Mouse (Mus musculus) common myeloid progenitor, adult 5-6 weeks (primary cell): ENCODE measurements around the gene Fcf1. TPM values are rescaled to one million over a fixed set of nuclear protein-coding genes. Genes with fewer than 3 reads are reported as not detected.

Experiments used
- ATAC-seq: replicated peaks from 2 replicates; pipeline ENCODE4 v1.8.0; 2016; ENCODE audit warnings: low read depth, mild to moderate bottlenecking, moderate TSS enrichment, inconsistent platforms; ENCODE audit not compliant: poor library complexity, severe bottlenecking
- total RNA-seq: library from RNA; stranded (forward); fragments of 200-1000, 187-1606 nt; gene quantifications from 2 replicates; pipeline ENCODE4 v1.2.3, GENCODE M21; 2017

Fcf1 gene
- total RNA-seq, 1 experiment from 2014 or later = 151 TPM

DNA sequence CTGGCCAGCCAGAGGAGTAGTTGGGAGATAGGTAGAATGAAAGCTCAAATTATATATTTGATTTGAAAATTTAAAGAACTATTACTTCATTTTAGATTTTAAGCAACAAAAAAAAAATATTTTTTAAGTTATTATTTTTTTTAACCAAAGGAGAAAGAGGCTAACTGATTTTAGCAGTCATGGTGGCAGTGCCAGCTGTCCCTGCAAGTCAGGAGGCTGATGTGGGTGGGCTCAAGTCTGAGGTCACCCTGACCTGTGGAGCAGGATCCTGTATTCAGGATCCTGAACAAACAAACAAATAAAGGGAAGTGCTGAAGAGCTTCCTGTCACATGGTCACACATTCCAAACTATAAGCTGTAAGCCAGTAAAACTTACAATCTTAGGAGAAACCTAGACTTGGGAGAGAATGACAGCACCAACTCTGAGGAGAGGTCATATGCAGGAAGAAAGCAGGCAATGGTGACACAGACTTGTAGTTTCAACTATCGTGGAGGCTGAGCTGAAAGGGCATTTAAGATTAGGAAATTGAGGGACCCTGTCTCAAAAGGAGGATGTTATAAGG, 11.8 kb upstream of the Fcf1 start:
- ATAC-seq = no peak

DNA sequence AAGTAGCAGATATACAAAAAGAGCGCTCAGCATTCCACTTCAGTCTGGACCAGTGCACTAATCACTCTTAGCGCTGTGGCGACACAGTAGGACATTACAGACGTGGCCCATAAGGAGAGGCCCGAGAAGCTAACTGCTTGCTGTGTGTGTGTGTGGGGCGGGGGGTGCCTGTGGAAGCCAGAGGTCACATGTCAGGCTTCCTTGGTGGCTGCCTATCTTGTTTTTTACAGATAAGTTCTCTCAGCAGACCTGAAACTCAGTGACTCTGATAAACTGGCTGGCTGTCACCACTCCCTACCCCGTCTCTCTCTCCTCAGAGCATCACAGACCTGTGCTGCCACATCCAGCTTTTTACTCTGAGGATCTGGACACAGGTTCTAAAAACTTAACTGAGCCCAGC, 8.1 kb upstream of the Fcf1 start:
- peak; percentile 68 for ATAC-seq

DNA sequence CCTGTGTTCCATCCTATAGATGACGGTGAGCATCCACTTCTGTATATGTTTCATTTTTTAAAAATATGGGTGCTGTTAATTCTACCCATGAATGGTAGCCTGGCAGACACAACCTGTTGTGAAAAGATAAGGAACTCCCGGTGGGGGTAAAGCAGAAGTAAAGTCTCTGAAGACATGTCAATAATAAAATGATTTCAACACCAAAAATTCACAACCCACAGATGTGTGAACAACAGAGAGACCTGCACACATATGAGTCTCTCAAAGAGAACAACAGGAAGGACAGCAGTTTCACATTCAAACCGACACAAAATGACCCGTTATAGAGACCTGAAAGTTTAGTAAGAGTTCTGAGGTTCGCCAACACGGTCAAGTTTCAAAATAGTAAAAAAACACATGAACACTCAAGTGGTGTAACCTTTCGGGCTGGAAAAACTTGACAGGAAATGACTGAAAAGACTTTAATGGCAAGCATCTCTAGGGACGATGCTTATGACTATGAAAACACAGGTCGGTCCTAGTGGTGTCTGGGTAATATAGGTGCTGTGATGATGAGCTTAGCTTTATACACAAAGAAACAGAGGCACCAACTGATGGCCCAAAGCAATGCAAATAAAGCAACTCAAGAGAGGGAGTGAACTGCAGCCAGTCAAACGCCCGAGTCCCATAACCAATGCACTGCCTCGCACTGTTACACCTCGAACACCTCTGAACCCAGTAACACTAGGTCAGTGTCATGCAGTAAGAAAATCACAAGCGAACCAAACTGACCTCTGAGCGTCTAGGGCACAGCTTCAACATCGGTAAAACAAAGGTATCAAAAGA, 1.7 kb upstream of the Fcf1 start:
- peak; percentile 58 for ATAC-seq

DNA sequence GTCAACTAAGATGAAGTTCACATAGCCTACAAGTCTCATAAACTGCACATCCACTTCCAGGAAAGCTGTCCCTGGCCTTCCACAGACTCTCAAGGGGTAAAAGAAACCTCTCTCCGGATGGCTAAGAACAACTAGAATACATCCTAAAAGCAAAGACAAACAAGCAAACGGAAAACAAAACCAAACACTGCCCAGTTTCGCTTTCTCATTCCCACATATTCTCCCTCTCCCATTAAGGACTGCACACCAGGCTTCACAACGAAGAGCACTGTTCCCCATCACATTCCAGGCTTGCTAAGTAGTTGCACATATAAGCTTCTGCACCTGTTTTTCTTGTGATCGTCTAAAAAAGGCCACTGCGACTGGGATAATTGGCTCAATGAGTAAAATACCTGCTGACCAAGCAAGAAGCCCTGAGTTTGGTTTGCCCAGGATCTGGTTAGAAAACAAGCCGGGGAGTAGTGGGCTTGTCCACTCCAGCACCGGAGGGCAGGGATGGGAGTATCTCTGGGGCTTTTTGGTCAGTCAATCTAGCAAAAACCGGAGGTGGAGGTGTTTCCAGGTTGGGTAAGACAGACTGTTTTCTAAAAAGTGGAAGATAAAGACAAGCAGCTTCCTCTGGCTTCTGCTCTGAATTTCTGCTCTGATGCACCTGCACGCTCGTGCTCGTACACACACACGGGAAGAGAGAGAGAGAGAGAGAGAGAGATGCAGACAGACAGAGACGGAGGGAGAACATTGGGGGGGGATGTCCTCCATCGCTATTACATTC, 855 bp upstream of the Fcf1 start:
- no peak for ATAC-seq

DNA sequence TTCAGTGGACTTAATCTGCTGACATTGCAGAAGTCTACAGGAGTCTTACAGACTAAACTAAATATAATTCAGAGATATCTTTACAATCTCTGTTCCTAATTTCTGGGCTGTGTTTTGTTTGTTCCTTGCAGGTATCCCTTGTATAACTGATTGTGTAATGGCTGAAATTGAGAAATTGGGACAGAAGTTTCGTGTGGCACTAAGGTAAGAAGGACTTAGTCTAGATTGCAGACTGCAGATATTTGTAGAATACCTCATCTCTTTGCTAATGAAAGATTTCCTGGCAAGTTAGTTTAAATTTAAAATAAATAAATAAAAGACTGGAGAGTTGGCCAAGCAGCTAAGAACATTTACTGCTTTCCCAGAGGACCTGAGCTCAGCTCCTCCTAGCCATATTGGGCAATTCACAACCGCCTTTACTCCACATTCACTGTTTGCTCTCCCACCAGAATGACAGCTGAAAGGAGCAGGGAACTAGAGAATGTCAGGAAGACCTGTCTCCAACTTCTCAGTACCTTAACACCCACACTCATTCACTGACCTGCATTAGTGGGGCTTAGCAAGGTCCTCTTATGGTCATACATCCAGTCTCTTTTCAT, 8.7 kb downstream of the Fcf1 start:
- no peak for ATAC-seq

DNA sequence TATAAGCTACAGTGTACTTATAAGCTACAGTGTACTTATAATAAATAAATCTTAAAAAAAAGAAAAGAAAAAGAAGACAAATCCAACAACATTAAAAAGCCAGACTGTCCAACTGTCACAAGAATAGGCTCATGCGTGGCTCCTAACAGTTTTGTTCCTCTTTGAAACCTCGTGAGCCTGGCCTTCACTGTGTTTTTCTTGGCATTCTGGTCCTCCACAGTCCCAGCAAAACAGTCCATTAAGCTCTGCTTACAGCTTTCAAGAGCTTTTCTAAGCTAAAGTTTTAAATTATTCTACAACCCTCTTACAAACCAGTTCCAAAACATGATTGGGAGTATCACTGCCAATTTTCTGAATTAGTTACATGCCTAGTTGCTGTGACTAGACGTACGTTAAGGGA, 18.8 kb downstream of the Fcf1 start:
- no peak for ATAC-seq

DNA sequence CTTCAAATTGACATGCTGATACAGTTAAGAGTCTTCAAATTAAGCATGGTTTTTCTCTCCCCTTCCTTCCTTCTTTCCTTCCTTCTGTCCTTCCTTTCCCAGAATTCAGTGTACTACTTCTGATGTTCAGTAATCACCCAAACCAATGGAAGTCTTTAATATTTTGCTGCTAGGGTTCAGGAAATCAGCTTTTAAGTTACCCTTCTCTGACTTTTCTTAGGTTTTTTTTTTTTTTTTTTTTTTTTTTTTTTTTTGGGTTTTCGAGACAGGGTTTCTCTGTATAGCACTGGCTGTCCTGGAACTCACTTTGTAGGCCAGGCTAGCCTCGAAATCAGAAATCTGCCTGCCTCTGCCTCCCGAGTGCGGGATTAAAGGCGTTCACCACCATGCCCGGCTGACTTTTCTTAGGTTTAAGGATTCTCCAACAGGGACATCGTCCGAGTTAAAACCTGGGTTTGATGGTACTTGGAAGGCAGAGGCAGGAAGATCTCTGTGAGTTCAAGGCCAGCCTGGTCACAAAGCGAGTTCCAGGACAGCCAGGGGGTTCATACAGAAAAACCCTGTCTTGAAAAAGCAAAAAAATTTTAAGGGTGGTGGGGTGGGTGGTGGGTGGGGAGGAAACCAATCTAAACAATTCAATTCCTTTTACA, 24.5 kb downstream of the Fcf1 start:
- ATAC-seq = no peak

DNA sequence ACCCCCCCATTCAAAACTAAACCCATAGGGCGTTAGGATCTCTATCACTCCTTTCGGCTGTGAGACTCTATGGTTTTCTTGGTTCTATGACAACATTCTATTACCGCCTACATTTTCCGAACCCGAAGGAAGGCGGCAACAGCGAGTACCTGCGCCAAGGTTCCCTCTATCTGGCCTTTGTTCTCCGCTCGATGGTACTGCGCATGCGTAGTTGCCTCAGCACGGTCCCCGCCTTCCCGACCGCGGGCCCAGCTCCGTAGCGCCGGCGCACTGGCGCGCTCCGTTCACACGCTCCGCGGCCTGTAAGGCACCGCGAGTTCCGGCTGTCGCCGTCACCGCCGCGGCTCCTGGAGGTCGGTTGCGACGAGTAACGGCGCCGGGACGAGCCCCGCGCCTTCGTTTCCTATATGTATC, 25.4 kb downstream of the Fcf1 start, which contains the start of gene Ylpm1:
Gene Ylpm1 (plus strand): TSS at position 239 of the 414 bp plus-strand sequence.
- ATAC-seq = peak; percentile 98

DNA sequence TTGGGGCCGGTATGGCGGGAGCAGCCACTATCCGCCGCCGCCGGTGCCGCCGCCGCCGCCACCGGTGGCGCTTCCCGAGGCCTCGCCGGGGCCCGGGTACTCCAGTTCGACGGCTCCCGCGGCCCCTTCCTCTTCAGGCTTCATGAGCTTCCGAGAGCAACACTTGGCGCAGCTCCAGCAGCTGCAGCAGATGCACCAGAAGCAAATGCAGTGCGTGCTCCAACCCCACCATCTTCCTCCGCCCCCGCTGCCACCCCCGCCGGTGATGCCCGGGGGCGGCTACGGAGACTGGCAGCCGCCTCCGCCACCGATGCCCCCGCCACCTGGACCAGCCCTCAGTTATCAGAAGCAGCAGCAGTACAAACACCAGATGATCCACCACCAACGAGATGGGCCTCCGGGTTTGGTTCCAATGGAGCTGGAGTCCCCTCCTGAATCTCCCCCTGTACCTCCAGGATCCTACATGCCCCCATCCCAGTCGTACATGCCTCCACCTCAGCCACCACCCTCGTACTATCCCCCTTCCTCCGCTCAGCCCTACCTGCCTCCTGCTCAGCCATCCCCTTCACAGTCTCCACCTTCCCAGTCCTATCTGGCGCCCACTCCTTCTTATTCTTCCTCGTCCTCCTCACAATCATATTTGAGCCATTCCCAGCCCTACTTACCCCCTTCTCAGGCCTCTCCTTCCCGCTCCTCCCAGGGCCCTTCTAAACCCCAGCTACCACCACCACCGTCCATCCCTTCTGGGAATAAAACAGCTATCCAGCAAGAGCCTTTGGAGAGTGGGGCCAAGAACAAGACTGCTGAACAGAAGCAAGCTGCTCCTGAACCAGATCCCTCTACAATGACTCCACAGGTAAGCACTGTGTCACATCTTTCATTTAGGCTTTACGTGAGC, 26.1 kb downstream of the Fcf1 start:
- ATAC-seq = no peak; the same call in 1 of the 2 replicates

DNA sequence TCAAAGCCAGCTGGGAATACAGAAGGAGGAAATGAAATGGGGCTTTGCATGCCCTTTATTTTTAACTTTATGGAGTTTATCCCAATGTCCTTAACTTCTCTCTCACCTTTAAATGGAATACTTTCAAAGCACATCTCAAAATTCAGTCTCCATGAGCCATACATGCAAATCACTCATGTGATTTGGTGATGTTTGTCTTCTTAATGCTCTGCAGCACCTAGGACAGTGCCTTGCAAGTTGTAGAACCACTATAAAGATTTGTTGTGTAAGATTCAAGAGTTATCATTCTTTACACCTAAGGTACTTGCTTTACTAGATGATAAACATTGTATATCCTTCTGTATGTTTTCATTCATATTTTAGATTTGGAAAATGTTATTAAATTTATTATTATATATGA, 28.4 kb downstream of the Fcf1 start:
- no peak for ATAC-seq

DNA sequence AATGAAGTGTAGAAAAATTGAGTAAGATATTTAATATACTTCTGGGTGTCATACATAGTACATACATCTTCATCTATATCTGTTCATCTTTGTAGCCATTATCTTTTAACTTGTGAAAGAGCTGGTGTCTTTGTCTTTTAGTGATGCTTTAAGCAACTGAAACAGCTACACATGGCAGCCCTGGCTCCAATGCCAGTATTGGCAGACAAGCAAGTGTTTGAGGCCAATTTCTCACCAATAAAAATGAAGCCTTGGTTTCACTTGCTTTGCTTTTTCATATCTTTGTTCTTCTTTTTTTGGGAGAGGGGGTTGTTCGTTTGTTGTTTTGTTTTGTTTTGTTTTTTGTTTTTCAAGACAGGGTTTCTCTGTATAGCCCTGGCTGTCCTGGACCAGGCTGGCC, 35.5 kb downstream of the Fcf1 start:
- no peak for ATAC-seq

DNA sequence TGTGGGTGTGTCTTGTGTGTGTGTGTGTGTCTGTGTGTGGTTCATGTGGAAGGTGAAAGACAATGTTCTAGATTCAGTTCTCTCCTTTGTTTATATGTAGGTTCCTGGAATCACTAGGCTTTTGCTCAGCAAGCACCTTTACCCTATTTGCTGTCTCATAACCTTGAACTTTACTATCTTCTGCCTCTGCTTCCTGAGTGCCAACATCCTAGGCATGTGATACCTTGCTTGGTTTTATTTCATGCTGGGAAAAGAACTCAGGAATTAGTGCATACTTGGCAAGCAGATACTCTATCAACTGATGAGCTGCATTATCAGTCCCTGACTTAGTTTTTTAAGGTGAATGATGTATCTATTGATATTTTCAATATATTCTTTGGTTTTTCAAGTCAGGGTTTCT, 36.3 kb downstream of the Fcf1 start:
- no peak for ATAC-seq

DNA sequence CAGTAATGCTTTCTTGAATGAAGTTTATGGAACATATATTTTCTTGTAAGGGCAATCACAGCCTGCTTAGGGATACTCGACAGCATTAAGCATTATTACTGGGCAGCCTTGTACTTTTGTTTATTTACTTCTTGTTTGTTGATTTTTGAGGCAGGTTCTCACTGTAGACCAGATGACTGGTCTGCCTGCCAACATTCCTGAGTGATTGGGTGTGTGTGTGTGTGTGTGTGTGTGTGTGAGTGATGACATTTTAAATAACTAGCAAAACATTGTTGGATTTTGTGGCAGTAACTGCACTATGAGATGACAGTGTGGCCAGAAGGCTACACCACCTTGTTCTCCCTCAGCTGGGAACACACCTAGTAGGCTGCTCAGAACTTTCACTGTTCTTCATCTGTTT, 39.1 kb downstream of the Fcf1 start:
- no peak for ATAC-seq

DNA sequence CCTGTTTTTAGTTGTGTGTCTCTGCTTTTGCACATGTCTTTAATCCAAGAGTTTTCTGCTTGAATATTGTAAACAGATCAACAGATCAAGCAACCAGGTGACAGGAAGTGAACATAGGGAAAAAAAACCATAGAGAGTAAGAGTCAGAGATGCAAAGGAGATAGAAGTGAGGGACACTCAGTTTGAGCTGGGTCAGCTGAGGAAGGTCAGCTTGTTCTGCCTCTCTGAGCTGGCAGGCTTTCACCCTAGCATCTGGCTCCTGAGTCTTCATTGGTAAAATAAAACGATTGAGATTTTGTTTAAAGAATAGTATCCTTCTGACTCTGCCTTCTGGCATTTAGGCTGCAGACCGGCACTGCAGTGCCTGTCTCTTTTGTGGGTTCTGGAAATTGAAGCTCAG, 39.8 kb downstream of the Fcf1 start:
- no peak for ATAC-seq

DNA sequence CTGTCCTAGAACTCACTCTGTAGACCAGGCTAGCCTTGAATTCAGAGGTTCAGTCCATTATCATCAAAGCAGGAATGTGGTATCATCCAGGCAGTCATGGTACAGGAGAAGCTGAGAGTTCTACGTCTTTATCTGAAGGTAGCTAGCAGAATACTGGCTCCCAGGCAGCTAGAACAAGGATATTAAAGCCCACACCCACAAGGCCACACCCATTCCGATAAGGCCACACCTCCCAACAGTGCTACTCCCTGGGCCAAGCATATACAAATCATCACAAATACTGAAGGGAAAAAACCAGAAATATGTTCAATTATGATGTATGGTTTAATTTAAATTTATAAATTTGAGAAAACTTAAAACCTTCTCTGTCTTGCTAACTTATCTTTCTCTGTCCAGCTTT, 41.5 kb downstream of the Fcf1 start:
- ATAC-seq = no peak

DNA sequence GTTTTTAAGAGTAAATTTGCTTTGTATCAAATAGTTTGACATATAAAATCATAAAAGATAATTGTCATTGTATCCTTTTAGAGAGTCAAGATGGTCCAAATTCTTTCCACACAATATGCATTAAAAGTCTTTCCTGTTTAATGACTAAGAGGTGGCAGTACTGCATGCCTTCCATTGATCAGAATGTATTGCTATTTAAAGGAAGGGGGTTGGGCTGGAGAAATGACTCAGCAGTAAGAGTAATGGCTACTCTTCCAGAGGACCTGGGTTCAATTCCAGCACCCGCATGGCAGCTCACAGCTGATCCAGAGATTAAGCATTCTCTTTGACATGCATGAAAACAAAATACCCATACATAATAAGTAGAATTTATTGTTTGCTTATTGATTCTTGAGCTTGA, 51.4 kb downstream of the Fcf1 start:
- no peak for ATAC-seq

DNA sequence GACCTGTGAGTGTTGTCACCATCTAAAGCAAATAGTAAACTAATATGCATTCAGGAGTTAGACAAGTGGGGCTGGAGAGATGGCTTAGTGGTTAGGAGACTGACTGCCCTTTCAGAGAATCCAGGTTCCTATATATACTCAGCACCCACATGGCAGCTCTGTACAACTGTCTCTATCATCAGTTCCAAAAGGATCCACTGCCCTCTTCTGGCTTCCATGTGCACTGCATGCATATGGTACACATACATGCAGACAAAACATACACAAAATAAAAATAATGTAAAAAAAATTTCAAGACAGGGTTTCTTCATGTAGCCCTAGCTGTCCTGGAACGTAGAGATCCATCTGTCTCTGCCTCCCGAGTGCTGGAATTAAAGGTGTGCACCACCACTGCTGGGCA, 62.0 kb downstream of the Fcf1 start:
- ATAC-seq = 0 out of 2 replicates have a peak, but pooled peaks have one; percentile 36
